Mouse (Mus musculus): ENCODE data around the gene Mrrf.
"Not testable (repeated sequence)": the region's sequence is repeated elsewhere in the genome, so short reads cannot be mapped to it uniquely, and the experiment has no call there.

Mrrf gene

GRCm38 (mm10) chr2:36129051-36129450 lies 7.1 kb upstream of the Mrrf start:
- no peak for DNase-seq (ENCODE audit: low spot score in 2 of 2)

GRCm38 (mm10) chr2:36135887-36136286 lies 302 bp upstream of the Mrrf start:
- no peak for DNase-seq (ENCODE audit: low spot score in 2 of 2)

GRCm38 (mm10) chr2:36139096-36139495 lies 2.9 kb downstream of the Mrrf start:
- no peak for DNase-seq (ENCODE audit: low spot score in 2 of 2)

GRCm38 (mm10) chr2:36148876-36149365 lies 12.7 kb downstream of the Mrrf start:
- no peak for DNase-seq (ENCODE audit: low spot score in 2 of 2)

DNA sequence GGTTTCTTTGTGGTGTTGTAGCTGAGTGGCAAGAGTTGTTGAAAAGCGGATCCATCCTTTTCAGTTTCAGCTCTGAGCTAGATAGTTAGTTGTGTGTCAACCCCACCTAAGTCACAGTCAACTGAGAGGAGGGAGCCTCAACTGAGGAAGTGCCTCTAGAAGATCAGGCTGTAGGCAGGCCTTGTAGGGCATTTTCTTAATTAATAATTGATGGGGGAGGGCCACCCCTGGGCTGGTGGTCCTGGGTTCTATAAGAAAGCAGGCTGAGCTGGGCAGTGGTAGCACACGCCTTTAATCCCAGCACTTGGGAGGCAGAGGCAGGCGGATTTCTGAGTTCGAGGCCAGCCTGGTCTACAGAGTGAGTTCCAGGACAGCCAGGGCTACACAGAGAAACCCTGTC lies 16.2 kb downstream of the Mrrf start:
- not testable (repeated sequence) for DNase-seq (ENCODE audit: low spot score in 2 of 2)

DNA sequence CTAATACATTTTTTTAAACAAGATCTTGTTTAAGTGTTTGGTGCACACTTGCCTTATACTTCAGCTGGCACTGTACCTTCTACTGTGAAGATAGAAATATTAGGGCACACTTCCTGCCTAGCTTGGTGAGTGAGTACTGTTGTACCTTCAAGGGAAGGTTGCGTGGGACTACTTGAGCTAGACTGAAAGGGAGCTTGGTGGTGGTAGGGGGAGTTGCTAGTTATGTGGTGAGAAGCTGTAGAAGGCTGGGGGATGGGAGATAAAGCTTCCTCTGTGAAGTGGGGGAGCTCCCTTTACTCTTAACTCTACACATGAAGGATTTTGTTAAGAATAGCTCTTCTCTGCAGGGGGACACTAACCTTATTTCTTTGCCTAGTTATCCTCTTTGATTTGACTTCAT lies 21.3 kb downstream of the Mrrf start:
- DNase-seq (ENCODE audit: low spot score in 2 of 2): no peak

- DNase-seq (ENCODE audit: low spot score in 2 of 2): no peak
These were observed 23.1 kb downstream of the Mrrf start for GRCm38 (mm10) chr2:36159336-36159735.

DNA sequence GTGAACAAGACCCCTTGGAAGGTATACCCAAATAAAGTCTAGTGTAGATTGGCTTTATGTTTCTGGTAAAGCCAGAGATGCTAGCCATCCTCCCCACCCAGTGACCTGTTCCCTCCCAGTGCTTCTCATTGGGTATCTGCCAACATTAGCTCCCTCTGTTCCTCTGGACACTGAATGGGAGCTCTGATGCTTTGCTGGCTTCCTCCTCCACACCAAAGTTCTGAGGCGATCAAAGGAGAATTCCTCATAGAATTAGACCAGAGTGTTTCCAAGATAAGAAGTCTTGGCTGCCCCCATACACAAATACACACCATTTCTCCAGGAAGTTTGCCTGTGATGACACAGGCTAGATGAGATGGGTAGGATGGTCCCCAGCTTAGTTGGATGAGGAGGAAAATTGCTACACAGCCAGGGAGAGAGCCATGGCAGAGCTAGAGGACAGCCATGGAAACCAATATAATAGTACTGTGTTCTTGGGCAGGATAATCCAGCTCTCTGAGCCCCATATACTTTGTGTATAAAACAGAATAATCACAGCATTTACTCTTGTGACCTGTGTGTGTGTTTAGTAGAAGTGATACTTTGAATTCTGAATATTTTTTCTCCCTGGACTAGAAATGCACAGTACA lies 31.9 kb downstream of the Mrrf start:
- no peak for DNase-seq (ENCODE audit: low spot score in 2 of 2)

DNA sequence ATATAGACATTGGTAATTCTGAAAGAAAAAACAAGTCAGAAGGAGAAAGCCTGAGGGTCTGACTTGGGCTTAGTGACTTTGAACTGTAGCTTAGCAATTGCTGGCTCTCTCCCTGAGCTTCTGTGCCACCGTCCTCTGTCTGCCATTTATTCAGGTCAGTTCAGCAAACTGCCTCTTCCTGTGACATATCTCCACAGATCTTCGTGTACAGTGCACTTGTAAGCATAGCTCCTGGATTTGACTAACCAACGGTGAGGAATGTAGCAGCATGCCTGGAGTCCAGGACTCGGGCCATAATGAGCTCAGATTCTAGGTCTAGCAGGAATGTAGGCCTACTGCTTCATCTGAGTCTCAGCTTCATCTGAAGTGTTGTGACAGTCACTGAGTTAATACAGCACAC lies 33.0 kb downstream of the Mrrf start:
- DNase-seq (ENCODE audit: low spot score in 2 of 2): no peak

- DNase-seq (ENCODE audit: low spot score in 2 of 2): no peak
These were observed 35.9 kb downstream of the Mrrf start for GRCm38 (mm10) chr2:36172136-36172535.

- no peak for DNase-seq (ENCODE audit: low spot score in 2 of 2)
These were observed 36.4 kb downstream of the Mrrf start for GRCm38 (mm10) chr2:36172574-36172973.

GRCm38 (mm10) chr2:36179487-36179886 lies 43.3 kb downstream of the Mrrf start:
- no peak for DNase-seq (ENCODE audit: low spot score in 2 of 2)

- not testable (repeated sequence) for DNase-seq (ENCODE audit: low spot score in 2 of 2)
These were observed 45.6 kb downstream of the Mrrf start for GRCm38 (mm10) chr2:36181587-36182368.

DNA sequence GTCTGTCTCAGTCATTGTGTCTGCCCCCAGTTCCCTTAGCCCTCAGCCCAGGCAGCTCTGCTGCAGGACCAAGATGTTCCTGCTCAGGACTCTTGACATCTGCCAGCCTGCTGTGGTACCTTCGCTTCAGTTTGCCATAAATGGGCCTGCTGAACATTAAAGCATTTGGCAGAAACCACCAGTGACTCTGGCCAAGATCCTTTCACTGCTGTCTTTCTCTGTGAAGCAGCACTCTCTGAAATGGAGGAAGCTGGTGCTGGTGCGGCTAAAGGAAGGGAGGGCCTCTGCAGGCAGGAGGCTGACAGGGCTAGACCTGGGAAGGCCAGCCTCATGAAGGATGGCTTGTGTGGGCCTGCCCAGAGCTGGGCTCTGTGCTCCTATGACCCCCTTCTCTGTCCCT lies 47.1 kb downstream of the Mrrf start:
- no peak for DNase-seq (ENCODE audit: low spot score in 2 of 2)

GRCm38 (mm10) chr2:36184192-36184591 lies 48.0 kb downstream of the Mrrf start:
- DNase-seq (ENCODE audit: low spot score in 2 of 2): no peak

GRCm38 (mm10) chr2:36184876-36185275 lies 48.7 kb downstream of the Mrrf start:
- no peak for DNase-seq (ENCODE audit: low spot score in 2 of 2)

DNA sequence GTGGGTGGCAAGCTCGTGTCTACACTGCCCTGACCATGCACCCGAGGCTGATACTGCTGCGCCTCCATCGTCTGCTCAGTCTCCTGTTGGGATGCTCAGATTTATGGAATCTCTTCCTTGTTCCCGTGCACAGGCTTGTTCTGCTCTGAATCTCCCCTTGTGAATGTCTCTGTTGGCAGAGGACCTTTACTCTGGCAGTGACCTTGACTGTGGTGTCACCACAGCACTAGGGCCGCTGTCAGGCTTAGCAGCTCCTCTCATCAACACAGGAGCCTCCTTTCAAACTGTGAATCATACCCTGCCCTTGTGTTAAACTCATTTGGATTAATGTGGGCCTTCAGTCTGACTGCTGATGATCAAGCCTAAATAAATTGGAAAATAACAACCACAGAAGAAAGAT lies 53.0 kb downstream of the Mrrf start:
- not testable (repeated sequence) for DNase-seq (ENCODE audit: low spot score in 2 of 2)

DNA sequence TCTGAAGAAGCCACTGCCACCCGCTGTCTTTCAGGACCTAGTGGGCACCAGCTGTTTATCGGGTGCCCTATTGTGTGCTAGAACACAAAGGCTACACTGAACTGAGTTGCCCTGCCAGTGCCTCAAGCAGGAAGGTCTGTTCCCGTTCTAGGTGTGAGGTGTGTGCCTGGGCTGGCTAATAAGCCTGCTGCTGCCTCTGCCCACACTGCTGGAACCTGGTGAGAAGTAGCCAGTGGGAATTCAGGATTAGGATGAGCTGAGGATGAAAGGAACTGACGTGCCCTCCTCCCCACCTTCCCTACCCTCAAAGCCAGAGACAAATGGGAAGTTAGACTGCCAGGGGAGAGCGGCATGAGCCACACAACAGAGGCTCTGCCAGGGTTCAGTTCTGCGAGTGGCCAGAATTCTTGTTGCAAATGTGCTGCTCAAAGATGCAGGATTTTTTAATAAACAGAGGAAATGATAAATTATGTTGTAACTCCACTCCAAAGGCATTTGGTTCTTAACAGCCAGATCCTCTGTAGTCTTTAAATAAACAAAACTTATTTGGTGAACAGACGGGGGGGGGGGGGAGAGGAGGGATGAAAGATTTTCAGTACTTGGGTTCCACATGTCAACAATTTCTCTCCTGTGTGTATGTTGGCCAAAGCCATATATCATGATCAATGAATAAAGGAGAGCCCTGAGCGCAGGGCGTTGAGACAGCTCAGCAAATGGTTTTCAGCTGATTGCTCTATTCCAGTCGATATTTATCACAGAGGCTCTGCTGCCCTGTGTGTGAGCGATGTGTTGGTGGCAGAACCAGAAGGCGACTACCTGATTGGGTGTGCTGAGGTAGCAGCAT lies 55.1 kb downstream of the Mrrf start:
- no peak for DNase-seq (ENCODE audit: low spot score in 2 of 2)

GRCm38 (mm10) chr2:36197021-36197420 lies 60.8 kb downstream of the Mrrf start:
- DNase-seq (ENCODE audit: low spot score in 2 of 2): no peak

GRCm38 (mm10) chr2:36197919-36198881 lies 62.0 kb downstream of the Mrrf start:
- peak; percentile 50 to 60 for DNase-seq (ENCODE audit: low spot score in 2 of 2)

- no peak for DNase-seq (ENCODE audit: low spot score in 2 of 2)
These were observed 62.7 kb downstream of the Mrrf start for GRCm38 (mm10) chr2:36198882-36199262.
